Mouse (Mus musculus) heart, embryonic 11.5 days (tissue): ENCODE results near the gene Grm1. TPM values are rescaled to one million over a fixed set of nuclear protein-coding genes. Genes with fewer than 3 reads are reported as not detected.

Experiments used
- ATAC-seq: fragments of 200-750 bp; cut with Nextera tagmentation; replicated peaks from 2 replicates; pipeline ENCODE4 v1.8.0; 2017; ENCODE audit warnings: moderate library complexity; ENCODE audit not compliant: insufficient number of reproducible peaks, low FRiP score, low TSS enrichment
- H3K27ac ChIP-seq: fragments of 300-500 bp; sonication (generic); 2 replicates; pipeline ENCODE4 v1.5.1; 2014; ENCODE audit warnings: mild to moderate bottlenecking, low read depth, low read length
- H3K27me3 ChIP-seq: fragments of 300-500 bp; sonication (generic); 2 replicates; pipeline ENCODE4 v1.6.1; 2014; ENCODE audit warnings: mild to moderate bottlenecking, low read length, mixed read lengths; ENCODE audit not compliant: control insufficient read depth, insufficient read depth
- H3K36me3 ChIP-seq: fragments of 300-500 bp; sonication (generic); 2 replicates; pipeline ENCODE4 v1.6.1; 2014; ENCODE audit warnings: mild to moderate bottlenecking, low read length, moderate library complexity, mixed read lengths; ENCODE audit not compliant: control insufficient read depth, insufficient read depth
- H3K4me1 ChIP-seq: fragments of 300-500 bp; sonication (generic); 2 replicates; pipeline ENCODE4 v1.6.1; 2014; ENCODE audit warnings: low read length; ENCODE audit not compliant: control insufficient read depth, insufficient read depth
- H3K4me2 ChIP-seq: fragments of 300-500 bp; sonication (generic); 2 replicates; pipeline ENCODE4 v1.6.1; 2014; ENCODE audit warnings: mild to moderate bottlenecking, moderate library complexity
- H3K4me3 ChIP-seq: fragments of 300-500 bp; sonication (generic); 2 replicates; pipeline ENCODE4 v1.5.1; 2014; ENCODE audit warnings: low read depth, low read length
- H3K9ac ChIP-seq: fragments of 300-500 bp; sonication (generic); 2 replicates; pipeline ENCODE4 v1.6.1; 2014; ENCODE audit warnings: mild to moderate bottlenecking, low read depth, low read length, moderate library complexity
- H3K9me3 ChIP-seq: fragments of 300-500 bp; sonication (generic); replicated peaks from 2 replicates; pipeline ENCODE4 v1.6.1; 2016; ENCODE audit warnings: low read length; ENCODE audit not compliant: control insufficient read depth
- WGBS: fragments of 180-500 bp; shearing (Covaris S2); extraction: QIAGEN DNeasy Blood & Tissue Kit; methylation state at CpG from one replicate; pipeline ENCODE4 v1.1.7; 2014; ENCODE audit not compliant: insufficient replicate concordance; 5-methylcytosine and 5-hydroxymethylcytosine counted together
- polyA plus RNA-seq: library from polyadenylated mRNA; unstranded; fragments of >200 nt; fragmentation: Nextera tagmentation; extraction: Ambion mirVana; gene quantifications from 2 replicates; pipeline ENCODE4 v1.2.1, GENCODE M21; 2014

Gene Grm1
- polyA plus RNA-seq, 1 experiment from 2014 or later: not detected

- Histone ChIP-seq H3K27ac (no peak overlapping the region), H3K9ac (no peak overlapping the region), H3K4me3 (no peak overlapping the region), H3K4me1 (no peaks in the 10 kb centered on the region), H3K36me3 (no peaks in the 10 kb centered on the region), H3K4me2 (no peak overlapping the region), H3K9me3 (no peaks in the 10 kb centered on the region), H3K27me3 (no peaks in the 10 kb centered on the region)
- 80% methylated on average over 1 of the region's 1 CpGs for WGBS
- no peak for ATAC-seq
Measured at GRCm38 (mm10) chr10:10827308-10827707, 254.8 kb downstream of the Grm1 start.

- 79% methylated on average over 2 of the region's 2 CpGs for WGBS
- Histone ChIP-seq H3K27ac (no peak overlapping the region), H3K9ac (no peak overlapping the region), H3K4me3 (no peak overlapping the region), H3K4me1 (no peaks in the 10 kb centered on the region), H3K9me3 (no peaks in the 10 kb centered on the region), H3K36me3 (no peaks in the 10 kb centered on the region), H3K27me3 (no peaks in the 10 kb centered on the region), H3K4me2 (no peak overlapping the region)
- ATAC-seq: no peak
Measured at GRCm38 (mm10) chr10:10818061-10818460, 264.1 kb downstream of the Grm1 start.

GRCm38 (mm10) chr10:10814631-10815216 is 267.4 kb downstream of the Grm1 start:
- no peak for ATAC-seq
- WGBS: 59% methylated on average over 2 of the region's 2 CpGs

GRCm38 (mm10) chr10:10812750-10813711 is 269.1 kb downstream of the Grm1 start:
- Histone ChIP-seq H3K9me3 (no peaks in the 10 kb centered on the region), H3K4me1 (no peaks in the 10 kb centered on the region), H3K27ac (no peak overlapping the region), H3K27me3 (no peaks in the 10 kb centered on the region), H3K9ac (no peak overlapping the region), H3K4me2 (no peak overlapping the region), H3K4me3 (no peak overlapping the region), H3K36me3 (no peaks in the 10 kb centered on the region)
- no peak for ATAC-seq
- 52% methylated on average over 5 of the region's 5 CpGs for WGBS

More at GRCm38 (mm10) chr10:10814631-10815216, 267.4 kb downstream of the Grm1 start:
- no peak overlapping the region for H3K27ac ChIP-seq
- no peaks in the 10 kb centered on the region for H3K9me3 ChIP-seq
- H3K9ac ChIP-seq: no peak overlapping the region
- no peaks in the 10 kb centered on the region for H3K36me3 ChIP-seq
- H3K4me1 ChIP-seq: no peaks in the 10 kb centered on the region
- H3K27me3 ChIP-seq: no peaks in the 10 kb centered on the region
- H3K4me3 ChIP-seq: no peak overlapping the region
- no peak overlapping the region for H3K4me2 ChIP-seq

GRCm38 (mm10) chr10:10809777-10810176 is 272.4 kb downstream of the Grm1 start:
- 93% methylated on average over 3 of the region's 3 CpGs for WGBS
- ATAC-seq: no peak
- H3K4me2 ChIP-seq: no peak overlapping the region

GRCm38 (mm10) chr10:10795321-10795720 is 286.8 kb downstream of the Grm1 start:
- Histone ChIP-seq H3K4me2 (no peak overlapping the region), H3K36me3 (no peaks in the 10 kb centered on the region), H3K4me3 (no peak overlapping the region), H3K4me1 (no peaks in the 10 kb centered on the region), H3K27me3 (no peaks in the 10 kb centered on the region), H3K9me3 (no peaks in the 10 kb centered on the region), H3K27ac (no peak overlapping the region), H3K9ac (no peak overlapping the region)
- 85% methylated on average over 1 of the region's 1 CpGs for WGBS
- no peak for ATAC-seq

More at GRCm38 (mm10) chr10:10809777-10810176, 272.4 kb downstream of the Grm1 start:
- Histone ChIP-seq H3K4me3 (no peak overlapping the region), H3K9ac (no peak overlapping the region), H3K36me3 (no peaks in the 10 kb centered on the region), H3K27ac (no peak overlapping the region), H3K27me3 (no peaks in the 10 kb centered on the region), H3K4me1 (no peaks in the 10 kb centered on the region), H3K9me3 (no peaks in the 10 kb centered on the region)

- Histone ChIP-seq H3K36me3 (no peaks in the 10 kb centered on the region), H3K27ac (no peak overlapping the region), H3K9ac (no peak overlapping the region), H3K9me3 (no peaks in the 10 kb centered on the region), H3K4me1 (no peaks in the 10 kb centered on the region), H3K4me2 (no peak overlapping the region), H3K4me3 (no peak overlapping the region), H3K27me3 (no peaks in the 10 kb centered on the region)
- no peak for ATAC-seq
- 67% methylated on average over 1 of the region's 1 CpGs for WGBS
Measured at GRCm38 (mm10) chr10:10790458-10790857, 291.7 kb downstream of the Grm1 start.

- no peaks in the 10 kb centered on the region for H3K9me3 ChIP-seq
- ATAC-seq: no peak
- WGBS: 67% methylated on average over 4 of the region's 4 CpGs
Measured at GRCm38 (mm10) chr10:10789967-10790366, 292.2 kb downstream of the Grm1 start.

More at GRCm38 (mm10) chr10:10789967-10790366, 292.2 kb downstream of the Grm1 start:
- no peaks in the 10 kb centered on the region for H3K36me3 ChIP-seq
- H3K9ac ChIP-seq: no peak overlapping the region
- H3K4me1 ChIP-seq: no peaks in the 10 kb centered on the region
- H3K27ac ChIP-seq: no peak overlapping the region
- H3K27me3 ChIP-seq: no peaks in the 10 kb centered on the region
- no peak overlapping the region for H3K4me2 ChIP-seq
- H3K4me3 ChIP-seq: no peak overlapping the region
